7 mouse cellular contexts compared by ENCODE assay signal in genomic region chr9:40346232-40346984, GRCm38 (mm10).
DNase-seq lines count a peak whose midpoint lies in the region; ATAC-seq and TF ChIP-seq lines count a peak whose summit lies in the region.

No protein-coding gene starts in this region.

- H3K4me1 ChIP-seq in bone marrow macrophage, adult 2 months (ENCODE audit: control insufficient read depth, insufficient read depth, low read length) = peaks cover 21% of the 10 kb centered on the region
- H3K4me1 ChIP-seq in limb, embryonic 15.5 days = peaks cover 11% of the 10 kb centered on the region

- no peak overlapping the region for H3ac ChIP-seq in myocyte (ENCODE audit: control insufficient read depth, insufficient read length)

- H3K4me3 ChIP-seq in bone marrow macrophage, adult 2 months (ENCODE audit: insufficient read depth, low read length) = peak overlapping the region; percentile 58
- H3K4me3 ChIP-seq in limb, embryonic 15.5 days = peak overlapping the region; percentile 34
- H3K4me3 ChIP-seq in myocyte = no peak overlapping the region

- H3K79me2 ChIP-seq in myocyte (ENCODE audit: control insufficient read depth, insufficient read depth) = peaks cover 3% of the 10 kb centered on the region

- peak; percentile 22 for ATAC-seq in frontal cortex, adult (ENCODE audit: low TSS enrichment)
- 0 out of 2 replicates have a peak, but pooled peaks have one; percentile 42 for ATAC-seq in limb, embryonic 15.5 days (ENCODE audit: insufficient number of reproducible peaks, low FRiP score, low TSS enrichment, low read depth)

- 19% methylated on average over 16 of the region's 16 CpGs for WGBS in limb, embryonic 15.5 days

- peak overlapping the region; percentile 70 for H3K27ac ChIP-seq in bone marrow macrophage, adult 2 months (ENCODE audit: insufficient read depth, low read depth, low read length)
- no peak overlapping the region; the same call in 1 of the 2 replicates for H3K27ac ChIP-seq in limb, embryonic 15.5 days

- no peaks in the 10 kb centered on the region for H3K27me3 ChIP-seq in limb, embryonic 15.5 days
- no peaks in the 10 kb centered on the region for H3K27me3 ChIP-seq in myocyte (ENCODE audit: control insufficient read depth, insufficient read depth, insufficient read length)

- no peak for TF ChIP-seq CTCF in bone marrow macrophage, adult 2 months (IDR thresholded peaks at IDR 0.05; ENCODE audit: low read depth, low read length)

- peak overlapping the region; percentile 63 for H3K4me2 ChIP-seq in limb, embryonic 15.5 days
- peak overlapping the region; percentile 30 for H3K4me2 ChIP-seq in myocyte (ENCODE audit: low read depth)

- no peaks in the 10 kb centered on the region for H3K9me3 ChIP-seq in limb, embryonic 15.5 days

- peak; percentile 91 for DNase-seq in cerebellum, adult 9-10 months
- DNase-seq in induced T-regulatory cell, adult 2 months (ENCODE audit: low read depth) = peak; percentile 35
- DNase-seq in yolk sac, embryonic 10.5 days (ENCODE audit: low spot score) = no peak

- H3K9ac ChIP-seq in limb, embryonic 15.5 days = 0 out of 2 replicates have a peak overlapping the region, but pooled peaks have one; percentile 23

- no peaks in the 10 kb centered on the region for H3K36me3 ChIP-seq in limb, embryonic 15.5 days
- no peaks in the 10 kb centered on the region for H3K36me3 ChIP-seq in myocyte (ENCODE audit: control insufficient read depth, insufficient read depth)

- no peak for TF ChIP-seq POLR2A in bone marrow macrophage, adult 2 months (IDR thresholded peaks at IDR 0.05; ENCODE audit: borderline replicate concordance, low read depth, low read length)
- no peak for TF ChIP-seq POLR2A in myocyte (IDR thresholded peaks at IDR 0.05; ENCODE audit: insufficient read length, low read depth)

TF ChIP-seq in myocyte, 11 proteins besides CTCF, POLR2A, EP300 and RAD21:
- no peak for TF ChIP-seq TCF12 (IDR thresholded peaks at IDR 0.05; ENCODE audit: insufficient read depth, poor library complexity, severe bottlenecking)
- peak in 2 of 3 experiments; percentile 46 to 58 for TF ChIP-seq MYOD1 (IDR thresholded peaks at IDR 0.05; ENCODE audit: control insufficient read depth in 1 of 3, insufficient read length in 2 of 3, low read depth in 2 of 3)
- no peak for TF ChIP-seq USF1 (IDR thresholded peaks at IDR 0.05; ENCODE audit: low read depth)
- peak; percentile 28 to 70 (median 39) for TF ChIP-seq MYOG (IDR thresholded peaks at IDR 0.05; ENCODE audit: control insufficient read depth in 1 of 3, insufficient read depth in 1 of 3, insufficient read length in 2 of 3, low read depth in 2 of 3)
- no peak for TF ChIP-seq TCF3 (IDR thresholded peaks at IDR 0.05; ENCODE audit: insufficient read length, low read depth)
